In the genomic region with DNA sequence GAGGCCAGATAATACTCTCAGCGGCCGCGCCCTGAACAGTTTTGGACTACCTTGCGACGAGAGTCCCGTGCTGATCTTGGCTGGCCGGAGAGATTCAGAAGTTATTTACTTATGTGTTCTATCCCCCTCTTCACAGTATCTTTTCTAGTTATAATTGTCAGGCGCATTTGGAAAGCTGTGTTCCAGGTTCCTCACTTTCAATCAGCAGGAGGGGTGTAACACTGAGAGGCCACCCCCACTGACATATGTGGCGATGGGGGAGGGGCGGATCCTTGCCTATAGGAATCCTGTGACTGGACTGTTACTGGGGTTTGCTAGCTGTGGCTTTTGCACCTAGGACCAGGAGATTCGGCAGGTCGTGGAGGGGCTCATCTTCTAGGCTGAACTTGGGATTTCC, we compare ENCODE assay signal across 8 mouse cellular contexts. TPM values are rescaled to one million over a fixed set of nuclear protein-coding genes. Genes with fewer than 3 reads are reported as not detected.
DNase-seq lines count a peak whose midpoint lies in the region; ATAC-seq lines count a peak whose summit lies in the region.

No protein-coding gene starts in this region.

- no peak for ATAC-seq in megakaryocyte, adult 5-6 weeks (ENCODE audit: poor library complexity, severe bottlenecking)
- no peak for ATAC-seq in heart, embryonic 11.5 days (replicated peaks; ENCODE audit: insufficient number of reproducible peaks, low FRiP score, low TSS enrichment)
- no peak for ATAC-seq in midbrain, embryonic 14.5 days (ENCODE audit: low FRiP score, low TSS enrichment)

- H3K27me3 ChIP-seq in megakaryocyte, embryonic 14.5 days (replicated peaks): no peaks in the 10 kb centered on the region
- no peaks in the 10 kb centered on the region for H3K27me3 ChIP-seq in heart, embryonic 11.5 days (ENCODE audit: control insufficient read depth, insufficient read depth, low read length)
- no peaks in the 10 kb centered on the region for H3K27me3 ChIP-seq in midbrain, embryonic 14.5 days (ENCODE audit: control insufficient read depth, insufficient read depth, low read length)

- peak overlapping the region; percentile 94 for H3K4me2 ChIP-seq in heart, embryonic 11.5 days
- peak overlapping the region; percentile 70 for H3K4me2 ChIP-seq in midbrain, embryonic 14.5 days (ENCODE audit: low read length)

- H3K27ac ChIP-seq in heart, embryonic 11.5 days (ENCODE audit: low read depth, low read length): peak overlapping the region; percentile 91; the same call in 1 of the 2 replicates
- peak overlapping the region; percentile 97 for H3K27ac ChIP-seq in midbrain, embryonic 14.5 days (replicated peaks; ENCODE audit: low read depth, low read length)

- peak overlapping the region; percentile 96 for H3K9ac ChIP-seq in heart, embryonic 11.5 days (ENCODE audit: low read depth, low read length)
- H3K9ac ChIP-seq in midbrain, embryonic 14.5 days (replicated peaks; ENCODE audit: low read length): peak overlapping the region; percentile 95

- H3K9me3 ChIP-seq in megakaryocyte, embryonic 14.5 days: peaks cover 9% of the 10 kb centered on the region
- H3K9me3 ChIP-seq in heart, embryonic 11.5 days (replicated peaks; ENCODE audit: control insufficient read depth, low read length): 0 out of 2 replicates have a peak, but pooled peaks cover 2% of the 10 kb centered on the region
- H3K9me3 ChIP-seq in midbrain, embryonic 14.5 days (ENCODE audit: control insufficient read depth, low read length): peaks cover 4% of the 10 kb centered on the region; the same call in 1 of the 2 replicates

- H3K4me1 ChIP-seq in megakaryocyte, embryonic 14.5 days: peaks cover 55% of the 10 kb centered on the region
- H3K4me1 ChIP-seq in heart, embryonic 11.5 days (ENCODE audit: control insufficient read depth, insufficient read depth, low read length): peaks cover 30% of the 10 kb centered on the region
- H3K4me1 ChIP-seq in midbrain, embryonic 14.5 days (ENCODE audit: control insufficient read depth, insufficient read depth, low read length): peaks cover 27% of the 10 kb centered on the region

- under 1% methylated on average over 12 of the region's 12 CpGs for WGBS in heart, embryonic 11.5 days (ENCODE audit: insufficient replicate concordance)
- WGBS in midbrain, embryonic 14.5 days: 2% methylated on average over 12 of the region's 12 CpGs

- DNase-seq in cerebellum, postnatal 25 days: peak; percentile 54 to 73
- DNase-seq in left cerebral cortex, postnatal 14 days (ENCODE audit: low spot score in 2 of 2): peak; percentile 54 to 56
- DNase-seq in midbrain, embryonic 14.5 days: peak; percentile 69
- DNase-seq in thymus, postnatal 10 days (ENCODE audit: low spot score in 2 of 2): peak; percentile 15 to 33
- no peak for DNase-seq in gastrocnemius, postnatal 25 days

- intact Hi-C loops in left cerebral cortex, postnatal 14 days (cut with DNase I): loop anchor here (2.0 kb wide), 1 partner anchor 26 kb away; a partner anchor contains a TSS

- H3K4me3 ChIP-seq in megakaryocyte, embryonic 14.5 days (replicated peaks): peak overlapping the region; percentile 95
- H3K4me3 ChIP-seq in heart, embryonic 11.5 days (ENCODE audit: low read depth, low read length): peak overlapping the region; percentile 95
- H3K4me3 ChIP-seq in midbrain, embryonic 14.5 days (replicated peaks; ENCODE audit: low read depth, low read length): peak overlapping the region; percentile 89

- no peaks in the 10 kb centered on the region for H3K36me3 ChIP-seq in megakaryocyte, embryonic 14.5 days (replicated peaks; ENCODE audit: low read length)
- no peaks in the 10 kb centered on the region for H3K36me3 ChIP-seq in heart, embryonic 11.5 days (ENCODE audit: control insufficient read depth, insufficient read depth, low read length)
- no peaks in the 10 kb centered on the region for H3K36me3 ChIP-seq in midbrain, embryonic 14.5 days (ENCODE audit: control insufficient read depth, insufficient read depth, low read length)

RNA-seq across cellular contexts. Expression of a gene that starts 1.1 kb away (rescaled TPM):
- polyA plus RNA-seq in megakaryocyte, embryonic 14.5 days (2012; ENCODE audit: insufficient read depth, low replicate concordance): 1.8 and 3.3 TPM in 2 replicates
- total RNA-seq in megakaryocyte, adult 5-6 weeks (2015): 0.91 and 1.5 TPM in 2 replicates
- 0.77 and 0.89 TPM in 2 replicates for total RNA-seq in megakaryocyte, adult 5-6 weeks (2017)
- 4.5 and 4.8 TPM in 2 replicates for polyA plus RNA-seq in heart, embryonic 11.5 days (2014; fragmentation: Nextera tagmentation; extraction: Ambion mirVana)
- 1 to 10 TPM; 4.8 to 5.0 TPM for total RNA-seq in left cerebral cortex, postnatal 14 days (2021)
- 6.4 and 7.7 TPM in 2 replicates for polyA plus RNA-seq in midbrain, embryonic 14.5 days (2014; fragmentation: Nextera tagmentation; extraction: Ambion mirVana)
- under 1 TPM; 0.83 to 0.97 TPM for total RNA-seq in gastrocnemius, postnatal 25 days (2021)

RNA-seq across cellular contexts. Expression of a gene that starts 26.1 kb away (rescaled TPM):
- 0.32 TPM in 1 of 2 replicates, not detected in the other for polyA plus RNA-seq in megakaryocyte, embryonic 14.5 days (2012; ENCODE audit: insufficient read depth, low replicate concordance)
- total RNA-seq in megakaryocyte, adult 5-6 weeks (2015): not detected in 2 replicates
- total RNA-seq in megakaryocyte, adult 5-6 weeks (2017): 0.04 TPM in 1 of 2 replicates, not detected in the other
- polyA plus RNA-seq in heart, embryonic 11.5 days (2014; fragmentation: Nextera tagmentation; extraction: Ambion mirVana): 0.04 and 0.34 TPM in 2 replicates
- total RNA-seq in left cerebral cortex, postnatal 14 days (2021): 1 to 10 TPM; 1.5 to 1.8 TPM
- polyA plus RNA-seq in midbrain, embryonic 14.5 days (2014; fragmentation: Nextera tagmentation; extraction: Ambion mirVana): 1.8 and 2.0 TPM in 2 replicates
- total RNA-seq in gastrocnemius, postnatal 25 days (2021): not detected

RNA-seq across cellular contexts. Expression of a gene that starts 32.0 kb away (rescaled TPM):
- polyA plus RNA-seq in megakaryocyte, embryonic 14.5 days (2012; ENCODE audit: insufficient read depth, low replicate concordance): 103 and 123 TPM in 2 replicates
- 373 and 400 TPM in 2 replicates for total RNA-seq in megakaryocyte, adult 5-6 weeks (2015)
- total RNA-seq in megakaryocyte, adult 5-6 weeks (2017): 128 and 144 TPM in 2 replicates
- polyA plus RNA-seq in heart, embryonic 11.5 days (2014; fragmentation: Nextera tagmentation; extraction: Ambion mirVana): 313 and 328 TPM in 2 replicates
- 100 to 1,000 TPM; 143 to 144 TPM for total RNA-seq in left cerebral cortex, postnatal 14 days (2021)
- 272 and 297 TPM in 2 replicates for polyA plus RNA-seq in midbrain, embryonic 14.5 days (2014; fragmentation: Nextera tagmentation; extraction: Ambion mirVana)
- total RNA-seq in gastrocnemius, postnatal 25 days (2021): 100 to 1,000 TPM; 129 to 132 TPM

RNA-seq across cellular contexts. Expression of a gene that starts 41.4 kb away (rescaled TPM):
- 11.8 and 13.2 TPM in 2 replicates for polyA plus RNA-seq in megakaryocyte, embryonic 14.5 days (2012; ENCODE audit: insufficient read depth, low replicate concordance)
- 1.0 and 2.1 TPM in 2 replicates for total RNA-seq in megakaryocyte, adult 5-6 weeks (2015)
- total RNA-seq in megakaryocyte, adult 5-6 weeks (2017): 2.9 and 4.1 TPM in 2 replicates
- polyA plus RNA-seq in heart, embryonic 11.5 days (2014; fragmentation: Nextera tagmentation; extraction: Ambion mirVana): 4.9 and 7.1 TPM in 2 replicates
- 100 to 1,000 TPM; 118 to 134 TPM for total RNA-seq in left cerebral cortex, postnatal 14 days (2021)
- 25.3 and 38.0 TPM in 2 replicates for polyA plus RNA-seq in midbrain, embryonic 14.5 days (2014; fragmentation: Nextera tagmentation; extraction: Ambion mirVana)
- 1 to 10 TPM; 1.3 to 1.7 TPM for total RNA-seq in gastrocnemius, postnatal 25 days (2021)
